Mouse (Mus musculus): ENCODE results near the gene Olfr464. TPM values are rescaled to one million over a fixed set of nuclear protein-coding genes. Genes with fewer than 3 reads are reported as not detected.
A peak's percentile ranks its signal among the peaks of the same experiment; 100 is the strongest.

The Olfr464 gene
- total RNA-seq (2012; rRNA removed): not detected in 2 replicates

DNA sequence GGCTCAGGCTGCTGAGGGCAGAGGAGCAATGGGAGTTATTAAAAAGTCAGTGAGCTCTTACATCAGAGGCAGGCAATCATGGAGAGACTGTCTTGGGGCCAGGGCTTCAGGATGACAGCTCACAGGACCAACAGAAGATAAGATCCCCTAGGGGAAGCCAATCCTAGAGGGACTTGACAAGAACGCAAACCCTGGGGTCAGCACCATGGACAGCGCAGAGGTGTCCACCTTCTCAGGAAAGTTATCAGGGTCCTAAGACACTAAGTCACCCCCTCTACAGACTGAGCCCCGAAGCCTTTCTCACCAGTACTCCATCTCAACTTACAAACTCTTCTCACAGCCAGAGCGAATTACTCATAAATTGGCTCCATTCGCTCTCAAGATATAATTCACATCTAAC lies at the start of gene Olfr464:
Gene Olfr464, minus strand, starts transcription at position 2 of the 400 bp plus-strand sequence.
- DNase-seq (ENCODE audit: low read depth, low spot score): peak; percentile 71
- no peak within 1 kb of the TSS for H3K27ac ChIP-seq (ENCODE audit: insufficient read depth, low read depth, low read length, poor library complexity, severe bottlenecking)
- no peaks in the 10 kb centered on the region for H3K36me3 ChIP-seq (ENCODE audit: control insufficient read depth, insufficient read depth, low read length, poor library complexity, severe bottlenecking)
- H3K9ac ChIP-seq (ENCODE audit: insufficient read depth, low read depth, low read length, poor library complexity, severe bottlenecking): no peak within 1 kb of the TSS
- in situ Hi-C loops (cut with MboI; ENCODE audit: low sequenced_read_pairs in 2 of 2, unreplicated experiment in 2 of 2): no loop called here
- no peaks in the 10 kb centered on the region for H3K9me3 ChIP-seq (ENCODE audit: control insufficient read depth, insufficient read depth, low read depth, low read length)
- H3K4me3 ChIP-seq (ENCODE audit: insufficient read depth in 1 of 2, low read depth in 1 of 2, low read length in 2 of 2, poor library complexity in 1 of 2, severe bottlenecking in 1 of 2): no peak within 1 kb of the TSS
- no peaks in the 10 kb centered on the region; a peak in 1 of 4 replicates for H3K4me1 ChIP-seq (ENCODE audit: control insufficient read depth in 2 of 2, insufficient read depth in 2 of 2, low read length in 2 of 2, poor library complexity in 1 of 2)
- no peak for TF ChIP-seq ZC3H11A (IDR thresholded peaks at IDR 0.05; ENCODE audit: borderline replicate concordance, low read depth, low read length)
- no peak for TF ChIP-seq MAFK (IDR thresholded peaks at IDR 0.05; ENCODE audit: insufficient read depth, low read depth, low read length)
- TF ChIP-seq HCFC1 (IDR thresholded peaks at IDR 0.05; ENCODE audit: borderline replicate concordance, insufficient read depth, low read length): no peak
- TF ChIP-seq CHD2 (IDR thresholded peaks at IDR 0.05; ENCODE audit: low read depth, low read length): no peak
- TF ChIP-seq ZNF384 (IDR thresholded peaks at IDR 0.05; ENCODE audit: low read depth, low read length): no peak

DNA sequence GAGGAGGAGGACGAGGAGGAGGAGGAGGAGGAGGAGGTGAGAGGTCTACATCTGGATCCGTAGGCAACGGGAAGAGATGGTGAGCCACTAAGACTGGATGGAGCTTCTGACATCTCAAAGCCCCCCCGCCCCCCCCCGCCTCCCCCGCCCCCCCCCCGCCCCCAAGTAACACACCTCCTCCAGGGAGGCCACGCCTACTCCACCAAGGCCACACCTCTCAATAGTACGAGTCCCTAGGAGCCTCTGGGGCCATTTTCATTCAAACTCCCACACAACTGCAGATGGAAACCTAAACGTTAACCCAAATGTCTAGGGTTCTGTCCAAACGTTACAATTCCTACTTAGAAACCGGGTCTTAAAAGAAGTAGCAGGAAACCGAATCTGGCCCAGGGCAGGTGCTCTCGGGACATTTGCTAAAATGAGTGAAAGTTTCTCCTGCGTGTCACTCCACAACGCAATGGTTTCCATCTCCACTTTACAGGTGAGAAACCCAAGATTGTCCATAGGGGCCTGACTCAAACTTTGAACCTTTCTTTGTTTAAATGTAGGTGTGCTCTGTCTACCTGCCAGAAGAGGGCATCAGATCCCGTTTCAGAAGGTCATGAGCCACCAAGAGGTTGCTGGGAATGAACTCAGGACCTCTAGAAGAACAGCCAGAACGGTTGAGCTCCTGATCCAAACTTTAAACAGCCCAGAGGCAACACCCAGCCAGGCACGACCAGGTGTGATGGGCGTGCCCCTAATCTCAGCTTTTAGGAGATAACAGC lies 47.8 kb upstream of the Olfr464 start:
- DNase-seq (ENCODE audit: low read depth, low spot score): no peak
- in situ Hi-C loops (cut with MboI; ENCODE audit: low sequenced_read_pairs in 2 of 2, unreplicated experiment in 2 of 2): loop anchor here in 1 of 2 experiments (5.0 to 10.0 kb wide), 3 partner anchors 89 to 856 kb away; no protein-coding TSS in a partner anchor
- H3K27ac ChIP-seq (ENCODE audit: insufficient read depth, low read depth, low read length, poor library complexity, severe bottlenecking): no peak overlapping the region
- TF ChIP-seq MAFK (IDR thresholded peaks at IDR 0.05; ENCODE audit: insufficient read depth, low read depth, low read length) (no peak), ZNF384 (IDR thresholded peaks at IDR 0.05; ENCODE audit: low read depth, low read length) (no peak), CHD2 (IDR thresholded peaks at IDR 0.05; ENCODE audit: low read depth, low read length) (no peak), ZC3H11A (IDR thresholded peaks at IDR 0.05; ENCODE audit: borderline replicate concordance, low read depth, low read length) (no peak)
- peaks cover 4 to 8% of the 10 kb centered on the region in 2 experiments; a peak in 3 of 4 replicates for H3K4me1 ChIP-seq (ENCODE audit: control insufficient read depth in 2 of 2, insufficient read depth in 2 of 2, low read length in 2 of 2, poor library complexity in 1 of 2)
- no peak overlapping the region; the same call in 1 of the 2 replicates for H3K9ac ChIP-seq (ENCODE audit: insufficient read depth, low read depth, low read length, poor library complexity, severe bottlenecking)
- no peaks in the 10 kb centered on the region for H3K36me3 ChIP-seq (ENCODE audit: control insufficient read depth, insufficient read depth, low read length, poor library complexity, severe bottlenecking)
- no peaks in the 10 kb centered on the region for H3K9me3 ChIP-seq (ENCODE audit: control insufficient read depth, insufficient read depth, low read depth, low read length)
- peak overlapping the region in 1 of 2 experiments; percentile 53; a peak in 2 of 4 replicates for H3K4me3 ChIP-seq (ENCODE audit: insufficient read depth in 1 of 2, low read depth in 1 of 2, low read length in 2 of 2, poor library complexity in 1 of 2, severe bottlenecking in 1 of 2)

DNA sequence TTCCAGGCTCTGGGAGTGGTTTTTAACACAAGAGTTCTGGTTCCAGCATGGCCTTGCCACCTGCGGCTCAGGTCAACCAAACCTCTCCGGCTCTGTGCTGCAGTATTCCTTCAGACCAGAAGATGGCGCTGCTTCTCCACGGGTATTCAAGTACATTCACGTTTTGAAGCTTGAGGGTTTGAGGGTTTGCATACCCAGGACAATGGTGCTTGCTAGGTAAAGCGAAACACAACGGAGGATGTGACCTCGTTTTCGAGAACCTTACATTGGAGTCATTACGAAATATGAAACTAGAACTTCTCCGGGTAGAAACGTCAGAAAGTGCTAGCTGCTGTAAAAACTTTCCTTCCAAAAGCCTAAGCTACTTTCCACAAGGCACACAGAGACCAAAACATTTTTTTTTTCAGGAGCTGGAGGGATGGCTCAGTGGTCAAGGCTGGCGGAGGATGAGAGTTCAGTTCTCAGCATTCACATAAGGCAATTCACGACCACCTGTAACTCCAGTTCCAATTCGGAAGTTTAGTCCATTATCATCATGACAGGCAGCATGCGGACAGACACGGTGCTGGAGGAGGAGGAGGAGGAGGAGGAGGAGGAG lies 47.0 kb upstream of the Olfr464 start:
- peak; percentile 92 for DNase-seq (ENCODE audit: low read depth, low spot score)
- TF ChIP-seq HCFC1 (IDR thresholded peaks at IDR 0.05; ENCODE audit: borderline replicate concordance, insufficient read depth, low read length): no peak
- peak; percentile 85 for TF ChIP-seq ZNF384 (IDR thresholded peaks at IDR 0.05; ENCODE audit: low read depth, low read length)
- TF ChIP-seq ZC3H11A (IDR thresholded peaks at IDR 0.05; ENCODE audit: borderline replicate concordance, low read depth, low read length): peak; percentile 80
- TF ChIP-seq MAFK (IDR thresholded peaks at IDR 0.05; ENCODE audit: insufficient read depth, low read depth, low read length): no peak
- in situ Hi-C loops (cut with MboI; ENCODE audit: low sequenced_read_pairs in 2 of 2, unreplicated experiment in 2 of 2): loop anchor here in 1 of 2 experiments (5.0 to 10.0 kb wide), 3 partner anchors 90 to 857 kb away; no protein-coding TSS in a partner anchor
- no peaks in the 10 kb centered on the region for H3K36me3 ChIP-seq (ENCODE audit: control insufficient read depth, insufficient read depth, low read length, poor library complexity, severe bottlenecking)
- H3K9ac ChIP-seq (ENCODE audit: insufficient read depth, low read depth, low read length, poor library complexity, severe bottlenecking): no peak overlapping the region
- H3K27ac ChIP-seq (ENCODE audit: insufficient read depth, low read depth, low read length, poor library complexity, severe bottlenecking): no peak overlapping the region
- H3K4me3 ChIP-seq (ENCODE audit: insufficient read depth in 1 of 2, low read depth in 1 of 2, low read length in 2 of 2, poor library complexity in 1 of 2, severe bottlenecking in 1 of 2): peak overlapping the region in 1 of 2 experiments; percentile 53; a peak in 2 of 4 replicates
- peaks cover 4 to 8% of the 10 kb centered on the region in 2 experiments; a peak in 3 of 4 replicates for H3K4me1 ChIP-seq (ENCODE audit: control insufficient read depth in 2 of 2, insufficient read depth in 2 of 2, low read length in 2 of 2, poor library complexity in 1 of 2)
- no peaks in the 10 kb centered on the region for H3K9me3 ChIP-seq (ENCODE audit: control insufficient read depth, insufficient read depth, low read depth, low read length)

GRCm38 (mm10) chr11:87966214-87966613 lies 45.4 kb upstream of the Olfr464 start:
- in situ Hi-C loops (cut with MboI; ENCODE audit: low sequenced_read_pairs in 2 of 2, unreplicated experiment in 2 of 2): loop anchor here in 1 of 2 experiments (5.0 to 10.0 kb wide), 3 partner anchors 91 to 859 kb away; no protein-coding TSS in a partner anchor

More at GRCm38 (mm10) chr11:87966214-87966613, 45.4 kb upstream of the Olfr464 start:
- TF ChIP-seq MAFK (IDR thresholded peaks at IDR 0.05; ENCODE audit: insufficient read depth, low read depth, low read length) (no peak), ZC3H11A (IDR thresholded peaks at IDR 0.05; ENCODE audit: borderline replicate concordance, low read depth, low read length) (no peak), HCFC1 (IDR thresholded peaks at IDR 0.05; ENCODE audit: borderline replicate concordance, insufficient read depth, low read length) (no peak), CHD2 (IDR thresholded peaks at IDR 0.05; ENCODE audit: low read depth, low read length) (no peak), ZNF384 (IDR thresholded peaks at IDR 0.05; ENCODE audit: low read depth, low read length) (no peak)
- no peaks in the 10 kb centered on the region for H3K9me3 ChIP-seq (ENCODE audit: control insufficient read depth, insufficient read depth, low read depth, low read length)
- no peak for DNase-seq (ENCODE audit: low read depth, low spot score)
- no peak overlapping the region; a peak in 1 of 4 replicates for H3K4me3 ChIP-seq (ENCODE audit: insufficient read depth in 1 of 2, low read depth in 1 of 2, low read length in 2 of 2, poor library complexity in 1 of 2, severe bottlenecking in 1 of 2)
- H3K27ac ChIP-seq (ENCODE audit: insufficient read depth, low read depth, low read length, poor library complexity, severe bottlenecking): peak overlapping the region; percentile 32
- no peaks in the 10 kb centered on the region for H3K36me3 ChIP-seq (ENCODE audit: control insufficient read depth, insufficient read depth, low read length, poor library complexity, severe bottlenecking)
- H3K9ac ChIP-seq (ENCODE audit: insufficient read depth, low read depth, low read length, poor library complexity, severe bottlenecking): no peak overlapping the region
- H3K4me1 ChIP-seq (ENCODE audit: control insufficient read depth in 2 of 2, insufficient read depth in 2 of 2, low read length in 2 of 2, poor library complexity in 1 of 2): peaks cover 4 to 8% of the 10 kb centered on the region in 2 experiments; a peak in 3 of 4 replicates
